Mouse (Mus musculus): ENCODE results near the gene Adgrf1.

Adgrf1 gene

GRCm38 (mm10) chr17:43363921-43364320, 93.8 kb downstream of the Adgrf1 start:
- DNase-seq, result no peak

- no peak for DNase-seq
Measured at GRCm38 (mm10) chr17:43365297-43365696, 95.2 kb downstream of the Adgrf1 start.

GRCm38 (mm10) chr17:43366486-43366885, 96.4 kb downstream of the Adgrf1 start:
- DNase-seq, result no peak

DNA sequence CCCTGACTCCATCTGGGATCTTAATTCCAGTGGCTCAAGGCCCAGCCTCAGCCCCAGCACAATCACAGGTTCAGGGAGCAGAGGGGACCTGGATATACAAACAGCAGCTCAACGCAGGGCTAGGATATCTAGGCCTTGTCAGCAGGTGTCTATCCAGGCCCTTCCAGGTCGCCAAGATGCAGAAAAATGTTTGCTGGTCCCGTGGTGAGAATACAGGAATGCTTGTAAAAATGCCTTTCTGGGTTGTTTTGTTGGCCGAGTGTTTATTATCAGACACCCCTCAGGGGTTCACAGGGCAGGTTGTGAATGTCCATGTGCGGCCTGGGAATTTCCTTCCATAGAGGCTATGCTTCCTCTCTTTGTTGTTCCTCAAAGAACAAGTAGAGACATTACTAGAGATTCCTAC, 98.0 kb downstream of the Adgrf1 start:
- DNase-seq, result no peak

GRCm38 (mm10) chr17:43372604-43373003, 102.5 kb downstream of the Adgrf1 start:
- DNase-seq, result no peak

GRCm38 (mm10) chr17:43374020-43374419, 103.9 kb downstream of the Adgrf1 start:
- no peak for DNase-seq

Measured in cerebellum, adult 11-12 months (tissue).